Mouse (Mus musculus) brain, adult 2 months (tissue): ENCODE results near the gene Zfyve1.
A peak's percentile ranks its signal among the peaks of the same experiment; 100 is the strongest.
"Not testable (repeated sequence)": the region's sequence is repeated elsewhere in the genome, so short reads cannot be mapped to it uniquely, and the experiment has no call there.

ENCODE experiments used
- DNase-seq: peaks from one replicate; pipeline ENCODE4 v3.0.0; 2011; ENCODE audit warnings: low read depth, low spot score

Zfyve1 gene

GRCm38 (mm10) chr12:83597025-83597501, at the start of gene Zfyve1:
Gene Zfyve1 (minus strand): TSS chr12:83597222.
- peak; percentile 99 for DNase-seq

- peak; percentile 6 for DNase-seq
Observed at GRCm38 (mm10) chr12:83643116-83643515, 46.1 kb upstream of the Zfyve1 start.

- DNase-seq, result no peak
Observed at GRCm38 (mm10) chr12:83641233-83641632, 44.2 kb upstream of the Zfyve1 start.

- no peak for DNase-seq
Observed at GRCm38 (mm10) chr12:83633807-83634206, 36.8 kb upstream of the Zfyve1 start.

GRCm38 (mm10) chr12:83632680-83633025, 35.6 kb upstream of the Zfyve1 start:
- DNase-seq, result peak; percentile 54

GRCm38 (mm10) chr12:83631743-83632679, 35.0 kb upstream of the Zfyve1 start:
- DNase-seq, result peak; percentile 100

GRCm38 (mm10) chr12:83630936-83631335, 33.9 kb upstream of the Zfyve1 start, which contains the start of gene Rbm25:
Gene Rbm25 (plus strand): TSS chr12:83631236.
- not testable (repeated sequence) for DNase-seq

- DNase-seq, result no peak
Observed at GRCm38 (mm10) chr12:83624321-83624720, 27.3 kb upstream of the Zfyve1 start.

GRCm38 (mm10) chr12:83622031-83622755, 25.2 kb upstream of the Zfyve1 start:
- no peak for DNase-seq

- DNase-seq, result not testable (repeated sequence)
Observed at GRCm38 (mm10) chr12:83620694-83621093, 23.7 kb upstream of the Zfyve1 start.

GRCm38 (mm10) chr12:83618981-83619380, 22.0 kb upstream of the Zfyve1 start:
- DNase-seq, result no peak

GRCm38 (mm10) chr12:83617261-83617660, 20.2 kb upstream of the Zfyve1 start:
- no peak for DNase-seq

GRCm38 (mm10) chr12:83606411-83606810, 9.4 kb upstream of the Zfyve1 start:
- DNase-seq, result not testable (repeated sequence)

GRCm38 (mm10) chr12:83602285-83602684, 5.3 kb upstream of the Zfyve1 start:
- no peak for DNase-seq

- DNase-seq, result no peak
Observed at GRCm38 (mm10) chr12:83597881-83598280, 859 bp upstream of the Zfyve1 start.

- peak; percentile 29 for DNase-seq
Observed at GRCm38 (mm10) chr12:83596191-83596954, 649 bp downstream of the Zfyve1 start.

- peak; percentile 57 for DNase-seq
Observed at GRCm38 (mm10) chr12:83594454-83595040, 2.5 kb downstream of the Zfyve1 start.

GRCm38 (mm10) chr12:83591754-83592501, 5.1 kb downstream of the Zfyve1 start:
- DNase-seq, result peak; percentile 20

- DNase-seq, result no peak
Observed at GRCm38 (mm10) chr12:83586628-83587027, 10.4 kb downstream of the Zfyve1 start.

- peak; percentile 77 for DNase-seq
Observed at GRCm38 (mm10) chr12:83582747-83583146, 14.3 kb downstream of the Zfyve1 start.
